Mouse (Mus musculus) layer of hippocampus, postnatal 14 days (tissue): ENCODE measurements around the gene Rnf17. TPM values are rescaled to one million over a fixed set of nuclear protein-coding genes. Genes with fewer than 3 reads are reported as not detected.

Source experiments
- DNase-seq, 2 experiments: peaks; one replicate each; pipeline ENCODE4 v3.0.0; 2021 to 2022; ENCODE audit warnings: low spot score in 2 of 2, mixed read lengths in 1 of 2
- long read RNA-seq, 2 experiments: library from polyadenylated mRNA; stranded (forward); transcript quantifications; one replicate each; pipeline ENCODE4 v2.0.0; 2021
- total RNA-seq, 2 experiments: library from RNA; stranded (reverse); gene quantifications; 2 replicates each; pipeline ENCODE4 v1.2.3; 2021

The Rnf17 gene
- under 1 TPM; 0.30 to 0.33 TPM for total RNA-seq
- long read RNA-seq, experiment 1, partial matches to known transcripts, result 0 of 1 reads
- long read RNA-seq, experiment 1, other reads (novel, unspliced or antisense), result 1 of 1 reads
- long read RNA-seq, experiment 2, result 0 reads

GRCm38 (mm10) chr14:56402311-56403071, at the start of gene Rnf17:
TSS of gene Rnf17 (plus strand) at chr14:56402581.
- DNase-seq, result no peak

GRCm38 (mm10) chr14:56354803-56355202, 47.6 kb upstream of the Rnf17 start:
- no peak for DNase-seq

GRCm38 (mm10) chr14:56355396-56355795, 47.0 kb upstream of the Rnf17 start:
- no peak for DNase-seq

- DNase-seq, result no peak
These were observed 46.2 kb upstream of the Rnf17 start for GRCm38 (mm10) chr14:56356196-56356595.

GRCm38 (mm10) chr14:56358422-56358821, 44.0 kb upstream of the Rnf17 start:
- DNase-seq, result no peak

- DNase-seq, result no peak
These were observed 43.2 kb upstream of the Rnf17 start for GRCm38 (mm10) chr14:56359131-56359530.

GRCm38 (mm10) chr14:56364711-56365237, 37.6 kb upstream of the Rnf17 start, which contains the start of gene Atp12a:
TSS of gene Atp12a (plus strand) at chr14:56365068.
- DNase-seq, result no peak

GRCm38 (mm10) chr14:56365292-56365691, 37.1 kb upstream of the Rnf17 start:
- no peak for DNase-seq

- no peak for DNase-seq
These were observed 35.7 kb upstream of the Rnf17 start for GRCm38 (mm10) chr14:56366712-56367111.

- DNase-seq, result no peak
These were observed 33.5 kb upstream of the Rnf17 start for GRCm38 (mm10) chr14:56368834-56369233.

GRCm38 (mm10) chr14:56375731-56376130, 26.6 kb upstream of the Rnf17 start:
- DNase-seq, result peak; percentile 75 to 86

GRCm38 (mm10) chr14:56377745-56378144, 24.6 kb upstream of the Rnf17 start:
- no peak for DNase-seq

- DNase-seq, result no peak
These were observed 23.0 kb upstream of the Rnf17 start for GRCm38 (mm10) chr14:56379336-56379735.

- no peak for DNase-seq
These were observed 20.0 kb upstream of the Rnf17 start for GRCm38 (mm10) chr14:56382366-56382765.

- DNase-seq, result no peak
These were observed 12.1 kb upstream of the Rnf17 start for GRCm38 (mm10) chr14:56390247-56390646.

- no peak for DNase-seq
These were observed 8.6 kb upstream of the Rnf17 start for GRCm38 (mm10) chr14:56393704-56394312.

- DNase-seq, result peak in 1 of 2 experiments; percentile 44
These were observed 4.4 kb upstream of the Rnf17 start for GRCm38 (mm10) chr14:56398001-56398400.

- no peak for DNase-seq
These were observed 643 bp downstream of the Rnf17 start for GRCm38 (mm10) chr14:56403072-56403375.

GRCm38 (mm10) chr14:56462090-56462489, 59.7 kb downstream of the Rnf17 start:
- no peak for DNase-seq

- DNase-seq, result no peak
These were observed 60.3 kb downstream of the Rnf17 start for GRCm38 (mm10) chr14:56462729-56463128.

GRCm38 (mm10) chr14:56468145-56468544, 65.8 kb downstream of the Rnf17 start:
- DNase-seq, result peak in 1 of 2 experiments; percentile 10

GRCm38 (mm10) chr14:56489806-56490205, 87.4 kb downstream of the Rnf17 start:
- DNase-seq, result no peak
